Mouse (Mus musculus): ENCODE measurements around the gene Schip1. TPM values are rescaled to one million over a fixed set of nuclear protein-coding genes. Genes with fewer than 3 reads are reported as not detected.

Schip1 gene
- polyA plus RNA-seq, 1 experiment, result 29.5 TPM

DNA sequence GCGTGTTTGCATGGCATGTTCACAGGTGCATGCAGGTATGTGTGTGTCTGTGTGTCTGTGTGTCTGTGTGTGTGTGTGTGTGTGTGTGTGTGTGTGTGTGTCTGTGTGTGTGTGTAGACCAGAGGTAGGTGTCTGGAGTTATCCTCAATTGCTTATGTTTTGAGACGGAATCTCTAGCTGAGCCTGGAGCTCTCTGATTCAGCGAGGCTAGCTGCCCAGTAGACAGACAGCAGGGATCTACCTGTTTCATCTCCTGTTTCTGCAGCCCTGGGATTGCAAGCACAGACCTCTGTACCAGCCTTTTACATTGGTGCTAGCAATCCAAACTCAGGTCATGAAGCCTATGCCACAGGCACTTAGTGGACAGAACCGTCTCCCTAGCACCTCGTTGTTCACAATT, 363.5 kb downstream of the Schip1 start:
- H3K4me3 ChIP-seq (replicated peaks; ENCODE audit: extremely low read depth, low read depth, low read length), result no peak overlapping the region
- no peak for DNase-seq
- WGBS, result 89% methylated on average over 5 of the region's 5 CpGs
- H3K4me1 ChIP-seq (ENCODE audit: control insufficient read depth, insufficient read depth, low read length), result no peaks in the 10 kb centered on the region
- no peak for TF ChIP-seq POLR2A (IDR thresholded peaks at IDR 0.05; ENCODE audit: borderline replicate concordance, extremely low read depth, low read depth, low read length)
- TF ChIP-seq CTCF (IDR thresholded peaks at IDR 0.05; ENCODE audit: insufficient read depth, low read length), result no peak

DNA sequence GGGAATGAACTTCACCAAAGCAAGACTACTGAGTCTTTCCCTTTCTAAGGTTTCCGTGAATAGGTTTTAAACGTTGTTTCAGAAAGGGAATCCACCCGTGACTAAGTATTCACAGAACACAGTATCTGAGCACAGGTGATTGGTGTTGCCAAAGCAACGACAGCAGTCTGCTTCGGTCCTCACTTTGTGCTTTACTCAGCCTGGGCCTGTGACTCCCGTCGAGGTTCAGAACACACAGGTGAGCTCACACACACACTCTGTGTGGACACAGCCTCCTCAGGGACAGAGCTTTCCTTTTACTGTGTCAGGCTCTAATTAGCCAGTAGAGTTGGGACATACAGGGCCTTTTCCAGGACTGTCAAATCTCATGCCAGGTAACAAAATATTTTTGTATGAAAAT, 369.8 kb downstream of the Schip1 start:
- no peaks in the 10 kb centered on the region for H3K4me1 ChIP-seq (ENCODE audit: control insufficient read depth, insufficient read depth, low read length)
- 73% methylated on average over 7 of the region's 7 CpGs for WGBS
- no peak overlapping the region for H3K4me3 ChIP-seq (replicated peaks; ENCODE audit: extremely low read depth, low read depth, low read length)
- no peak for DNase-seq
- TF ChIP-seq CTCF (IDR thresholded peaks at IDR 0.05; ENCODE audit: insufficient read depth, low read length), result no peak
- TF ChIP-seq POLR2A (IDR thresholded peaks at IDR 0.05; ENCODE audit: borderline replicate concordance, extremely low read depth, low read depth, low read length), result no peak

DNA sequence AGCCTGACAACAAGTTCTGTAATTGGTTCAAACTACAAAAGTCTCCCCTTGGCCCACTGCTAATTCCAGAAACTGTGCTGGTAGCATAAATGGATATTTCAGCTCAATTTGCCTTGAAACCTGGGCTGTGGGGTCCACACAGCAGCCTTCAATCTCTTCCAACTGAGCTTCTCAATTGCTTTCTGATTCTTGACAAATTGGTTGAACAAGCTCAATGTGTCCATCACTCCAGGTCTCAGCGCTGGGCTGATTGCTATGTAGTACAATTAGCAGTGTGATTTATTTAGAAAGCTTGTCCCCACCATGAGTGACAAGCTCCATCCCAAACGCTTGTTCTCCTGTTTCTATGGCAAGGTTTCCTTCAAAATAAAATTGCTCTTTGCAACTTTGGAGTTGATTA, 370.3 kb downstream of the Schip1 start:
- Histone ChIP-seq H3K4me1 (ENCODE audit: control insufficient read depth, insufficient read depth, low read length) (no peaks in the 10 kb centered on the region), H3K4me3 (replicated peaks; ENCODE audit: extremely low read depth, low read depth, low read length) (no peak overlapping the region)
- TF ChIP-seq CTCF (IDR thresholded peaks at IDR 0.05; ENCODE audit: insufficient read depth, low read length), result no peak
- no peak for TF ChIP-seq POLR2A (IDR thresholded peaks at IDR 0.05; ENCODE audit: borderline replicate concordance, extremely low read depth, low read depth, low read length)
- WGBS, result 86% methylated on average over 2 of the region's 2 CpGs
- DNase-seq, result no peak

DNA sequence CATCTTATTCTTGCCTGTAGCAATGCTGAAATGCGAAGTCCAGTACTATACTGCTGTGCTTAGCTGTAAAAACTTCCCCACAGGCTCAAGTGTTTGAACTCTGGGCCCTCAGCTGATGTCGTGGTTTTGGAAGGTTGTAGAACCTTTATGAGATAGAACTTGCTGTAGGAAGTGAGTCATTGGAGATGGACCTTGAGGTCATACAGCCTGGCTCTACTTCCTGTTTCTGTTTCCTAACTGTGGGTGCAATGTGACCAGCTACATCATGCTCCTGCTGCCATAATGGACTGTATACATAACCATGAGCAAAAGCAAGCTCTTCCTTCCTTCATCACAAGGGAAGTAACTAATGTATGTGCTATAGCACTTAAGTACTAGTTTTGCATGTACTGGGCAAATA, 383.9 kb downstream of the Schip1 start:
- WGBS, result 67% methylated on average over 2 of the region's 2 CpGs
- no peak for TF ChIP-seq CTCF (IDR thresholded peaks at IDR 0.05; ENCODE audit: insufficient read depth, low read length)
- no peak for TF ChIP-seq POLR2A (IDR thresholded peaks at IDR 0.05; ENCODE audit: borderline replicate concordance, extremely low read depth, low read depth, low read length)
- no peak for DNase-seq
- H3K4me1 ChIP-seq (ENCODE audit: control insufficient read depth, insufficient read depth, low read length), result no peaks in the 10 kb centered on the region; the same call in 1 of the 2 replicates
- no peak overlapping the region for H3K4me3 ChIP-seq (replicated peaks; ENCODE audit: extremely low read depth, low read depth, low read length)

DNA sequence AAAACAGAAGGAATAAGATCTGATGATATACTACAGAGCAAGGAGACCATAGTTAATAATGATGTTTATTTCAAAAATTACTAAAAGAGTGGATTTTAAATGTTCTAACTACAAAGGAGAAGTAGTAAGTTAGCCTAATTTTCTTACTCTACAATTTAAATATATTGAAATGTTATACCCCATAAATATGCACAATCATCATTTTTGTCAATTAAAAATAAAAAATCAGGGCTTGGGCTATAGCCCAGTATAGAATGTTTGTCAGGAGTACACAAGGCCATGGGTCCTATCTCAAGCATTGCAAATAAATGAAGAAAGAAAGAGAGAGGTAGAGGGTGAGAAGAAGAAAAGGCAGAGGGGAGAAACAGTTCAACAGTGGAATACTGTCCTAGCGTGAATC, 387.0 kb downstream of the Schip1 start:
- no peaks in the 10 kb centered on the region; the same call in 1 of the 2 replicates for H3K4me1 ChIP-seq (ENCODE audit: control insufficient read depth, insufficient read depth, low read length)
- TF ChIP-seq CTCF (IDR thresholded peaks at IDR 0.05; ENCODE audit: insufficient read depth, low read length) (no peak), POLR2A (IDR thresholded peaks at IDR 0.05; ENCODE audit: borderline replicate concordance, extremely low read depth, low read depth, low read length) (no peak)
- H3K4me3 ChIP-seq (replicated peaks; ENCODE audit: extremely low read depth, low read depth, low read length), result no peak overlapping the region
- DNase-seq, result no peak
- WGBS, result 93% methylated on average over 1 of the region's 1 CpGs

DNA sequence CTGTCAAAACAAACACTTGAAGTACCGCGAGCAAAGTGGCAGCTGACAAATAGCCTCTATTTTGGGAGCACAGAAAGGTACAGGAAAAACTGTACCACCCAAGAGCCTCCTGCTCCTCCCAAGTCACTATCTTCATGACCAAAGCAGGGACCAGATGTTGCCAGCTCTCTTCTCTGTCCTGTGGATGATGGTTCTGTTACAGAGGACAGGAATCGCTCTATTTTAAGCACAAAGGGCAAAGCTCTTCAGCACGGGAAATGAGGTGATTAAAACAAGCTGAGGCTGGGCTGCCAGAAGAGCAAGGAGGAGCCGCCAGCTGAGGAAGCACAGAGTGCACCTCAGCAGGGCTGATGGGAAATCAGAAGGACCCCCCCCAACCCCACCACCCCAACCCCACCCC, 388.7 kb downstream of the Schip1 start:
- WGBS, result 4% methylated on average over 5 of the region's 5 CpGs
- TF ChIP-seq POLR2A (IDR thresholded peaks at IDR 0.05; ENCODE audit: borderline replicate concordance, extremely low read depth, low read depth, low read length), result no peak
- TF ChIP-seq CTCF (IDR thresholded peaks at IDR 0.05; ENCODE audit: insufficient read depth, low read length), result no peak
- no peak for DNase-seq
- H3K4me3 ChIP-seq (replicated peaks; ENCODE audit: extremely low read depth, low read depth, low read length), result no peak overlapping the region
- no peaks in the 10 kb centered on the region; the same call in 1 of the 2 replicates for H3K4me1 ChIP-seq (ENCODE audit: control insufficient read depth, insufficient read depth, low read length)

DNA sequence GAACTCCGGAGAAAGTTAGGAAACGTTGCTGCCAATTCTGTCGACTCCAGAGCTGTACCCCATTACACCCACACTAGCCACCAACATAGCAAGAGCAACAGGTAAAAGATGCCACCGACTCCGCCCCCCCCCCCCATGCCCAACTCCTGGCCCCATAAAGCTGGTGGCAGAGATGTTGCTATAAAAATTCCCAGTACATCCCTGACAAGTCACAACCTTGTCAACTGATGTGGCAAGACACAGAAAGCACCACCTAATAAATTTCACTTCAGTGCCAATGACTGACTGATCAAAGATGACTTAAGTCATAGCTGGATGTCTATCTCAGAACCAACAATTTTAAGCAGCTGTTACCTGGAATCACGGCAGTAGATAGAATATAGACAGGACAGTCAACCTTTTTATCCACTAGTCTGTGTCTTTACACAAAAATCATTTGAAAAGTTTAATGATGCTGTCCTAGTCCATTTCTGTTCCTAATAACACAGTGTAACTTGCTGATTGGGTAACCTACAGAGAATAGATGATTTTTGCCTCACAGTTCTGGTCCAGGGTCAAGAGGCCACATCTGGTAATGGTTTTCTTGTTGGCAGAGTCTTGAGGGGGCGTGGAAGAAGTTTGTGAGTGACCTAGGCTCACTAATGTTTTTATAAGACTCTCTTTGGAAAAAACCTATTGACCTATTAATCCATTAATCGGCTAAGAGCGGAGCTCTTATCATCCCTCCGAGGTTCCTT, 389.3 kb downstream of the Schip1 start:
- no peak for DNase-seq
- 56% methylated on average over 10 of the region's 10 CpGs for WGBS

DNA sequence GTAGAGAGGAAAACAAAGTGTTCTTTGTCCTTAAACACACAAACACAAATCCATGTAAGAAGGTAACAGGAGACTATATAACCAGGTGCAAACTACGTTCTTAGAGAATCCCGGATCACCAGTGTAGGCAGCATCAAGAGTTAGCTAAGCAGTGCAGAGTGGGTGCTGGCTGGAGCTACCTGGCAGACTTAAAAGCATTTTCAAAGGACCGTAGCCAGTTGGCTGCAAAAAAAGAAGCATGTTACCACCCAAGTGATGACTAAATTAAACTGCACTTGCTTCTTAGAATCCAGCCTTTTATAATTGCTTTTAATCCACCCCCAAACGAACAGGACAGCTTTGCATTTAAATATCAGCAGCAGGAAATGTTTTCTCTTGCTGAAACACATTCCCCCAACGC, 402.0 kb downstream of the Schip1 start:
- TF ChIP-seq POLR2A (IDR thresholded peaks at IDR 0.05; ENCODE audit: borderline replicate concordance, extremely low read depth, low read depth, low read length) (no peak), CTCF (IDR thresholded peaks at IDR 0.05; ENCODE audit: insufficient read depth, low read length) (no peak)
- H3K4me3 ChIP-seq (replicated peaks; ENCODE audit: extremely low read depth, low read depth, low read length), result no peak overlapping the region
- DNase-seq, result no peak
- peaks cover 5% of the 10 kb centered on the region; the same call in 1 of the 2 replicates for H3K4me1 ChIP-seq (ENCODE audit: control insufficient read depth, insufficient read depth, low read length)
- 54% methylated on average over 5 of the region's 5 CpGs for WGBS

More for the DNA sequence above, 389.3 kb downstream of the Schip1 start:
- no peak overlapping the region for H3K4me3 ChIP-seq (replicated peaks; ENCODE audit: extremely low read depth, low read depth, low read length)
- no peak for TF ChIP-seq CTCF (IDR thresholded peaks at IDR 0.05; ENCODE audit: insufficient read depth, low read length)
- TF ChIP-seq POLR2A (IDR thresholded peaks at IDR 0.05; ENCODE audit: borderline replicate concordance, extremely low read depth, low read depth, low read length), result no peak
- H3K4me1 ChIP-seq (ENCODE audit: control insufficient read depth, insufficient read depth, low read length), result no peaks in the 10 kb centered on the region; the same call in 1 of the 2 replicates

DNA sequence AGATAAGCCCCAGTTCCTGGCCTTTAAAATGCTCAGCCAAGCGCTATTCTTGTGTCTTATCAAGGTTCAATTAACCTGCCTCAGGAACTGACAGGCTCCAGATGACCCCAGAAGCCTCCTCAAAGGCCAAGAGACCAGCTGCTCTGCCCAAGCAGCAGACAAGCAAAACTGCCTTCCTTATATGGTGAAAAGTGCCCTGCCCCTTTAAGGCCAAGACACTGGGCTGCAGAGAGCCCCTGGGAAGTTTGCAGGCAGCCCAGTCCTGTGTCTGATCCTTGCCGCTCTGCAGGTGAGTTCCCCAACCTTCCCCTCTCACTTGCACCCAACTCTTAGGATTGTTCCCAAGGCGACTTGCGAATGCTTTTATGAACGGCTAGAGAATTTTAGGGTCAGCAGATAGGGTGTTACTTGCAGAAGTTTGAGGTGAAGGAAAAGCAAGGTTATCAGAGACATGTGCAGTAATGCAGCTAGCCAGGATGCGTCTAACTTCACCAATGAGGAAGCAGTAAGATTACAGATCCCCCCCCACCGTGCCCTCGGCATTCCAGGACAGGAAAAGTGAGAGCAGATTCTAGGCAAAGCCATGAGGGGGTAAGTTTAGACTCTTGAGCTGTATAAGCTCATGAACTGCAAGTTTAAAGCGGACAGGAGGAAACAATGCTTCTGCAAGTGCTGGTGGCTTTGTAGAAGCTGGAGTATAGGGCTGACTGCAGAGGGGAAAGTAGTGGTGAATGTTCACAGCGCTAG, 403.5 kb downstream of the Schip1 start:
- H3K4me3 ChIP-seq (replicated peaks; ENCODE audit: extremely low read depth, low read depth, low read length), result peak overlapping the region; percentile 46
- WGBS, result 15% methylated on average over 10 of the region's 10 CpGs
- DNase-seq, result no peak
- peaks cover 5% of the 10 kb centered on the region; the same call in 1 of the 2 replicates for H3K4me1 ChIP-seq (ENCODE audit: control insufficient read depth, insufficient read depth, low read length)
- TF ChIP-seq CTCF (IDR thresholded peaks at IDR 0.05; ENCODE audit: insufficient read depth, low read length), result no peak
- no peak for TF ChIP-seq POLR2A (IDR thresholded peaks at IDR 0.05; ENCODE audit: borderline replicate concordance, extremely low read depth, low read depth, low read length)

Measured in lung, adult 2 months (tissue).